Mouse (Mus musculus) CD4-positive helper T cell, adult 2 months (primary cell): ENCODE results near the gene Tex35.

ENCODE experiments used
- DNase-seq: peaks from one replicate; pipeline ENCODE4 v3.0.0-alpha.2; 2012; ENCODE audit warnings: low read depth, missing footprints, low spot score

Gene Tex35

DNA sequence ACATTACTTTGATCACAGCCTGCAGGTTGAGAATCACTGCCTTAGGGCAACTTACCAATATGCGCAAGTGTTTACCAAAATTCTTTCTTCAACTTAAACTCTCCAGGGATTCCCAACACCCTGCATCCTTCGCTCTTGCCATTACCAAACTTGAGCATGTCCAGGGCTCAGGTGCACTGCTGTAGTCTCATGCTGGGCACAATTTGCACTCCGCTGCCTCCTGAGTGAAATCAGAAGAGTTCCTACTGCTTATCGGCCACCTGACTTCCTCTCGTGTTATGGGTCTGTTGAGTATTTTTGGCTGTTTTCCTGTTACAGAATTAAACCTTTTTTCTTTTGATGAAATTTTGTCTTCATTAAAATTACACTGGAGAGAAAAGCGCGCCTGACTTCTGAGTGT, 53.8 kb downstream of the Tex35 start:
- no peak for DNase-seq

DNA sequence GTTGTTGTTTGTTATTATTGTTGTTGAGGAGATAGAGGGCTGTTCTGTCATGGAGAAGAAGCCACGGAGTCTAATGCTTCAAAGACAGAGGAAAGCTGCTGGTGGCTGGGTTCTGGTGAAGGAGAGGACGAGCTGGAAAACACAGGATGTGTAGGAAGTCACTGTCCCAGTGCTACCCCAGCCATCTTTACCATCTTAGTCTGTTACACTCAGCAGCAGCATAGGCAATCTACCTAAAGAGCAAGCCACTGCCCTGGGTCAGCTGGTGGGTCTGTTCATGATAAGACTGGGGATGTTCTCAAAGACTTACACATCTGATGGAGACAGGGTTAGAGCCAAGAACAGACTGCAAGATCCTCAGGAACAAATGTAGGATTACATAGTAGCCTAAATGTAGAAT, 58.6 kb downstream of the Tex35 start:
- no peak for DNase-seq
